Mouse (Mus musculus) intestine, embryonic 16.5 days (tissue): ENCODE data around the gene Enox1. TPM values are rescaled to one million over a fixed set of nuclear protein-coding genes. Genes with fewer than 3 reads are reported as not detected.

ENCODE experiments used
- ATAC-seq: fragments of 200-750 bp; cut with Nextera tagmentation; 2 replicates; pipeline ENCODE4 v1.8.0; 2017; ENCODE audit warnings: moderate TSS enrichment, moderate library complexity
- H3K27ac ChIP-seq: fragments of 300-500 bp; sonication (generic); 2 replicates; pipeline ENCODE4 v1.5.1; 2014; ENCODE audit warnings: mild to moderate bottlenecking, low read length
- H3K27me3 ChIP-seq: fragments of 300-500 bp; sonication (generic); replicated peaks from 2 replicates; pipeline ENCODE4 v1.6.1; 2014; ENCODE audit warnings: low read length, control low read depth, mixed read lengths; ENCODE audit not compliant: control insufficient read depth, insufficient read depth
- H3K36me3 ChIP-seq: fragments of 300-500 bp; sonication (generic); 2 replicates; pipeline ENCODE4 v1.6.1; 2014; ENCODE audit warnings: low read length, control low read depth; ENCODE audit not compliant: control insufficient read depth, insufficient read depth
- H3K4me1 ChIP-seq: fragments of 300-500 bp; sonication (generic); 2 replicates; pipeline ENCODE4 v1.6.1; 2014; ENCODE audit warnings: low read length, control low read depth, mixed read lengths; ENCODE audit not compliant: control insufficient read depth, insufficient read depth
- H3K4me2 ChIP-seq: fragments of 300-500 bp; sonication (generic); 2 replicates; pipeline ENCODE4 v1.6.1; 2014; ENCODE audit warnings: low read depth, low read length, control low read depth
- H3K4me3 ChIP-seq: fragments of 300-500 bp; sonication (generic); 2 replicates; pipeline ENCODE4 v1.5.1; 2014; ENCODE audit warnings: mild to moderate bottlenecking, low read length
- H3K9ac ChIP-seq: fragments of 300-500 bp; sonication (generic); 2 replicates; pipeline ENCODE4 v1.6.1; 2014; ENCODE audit warnings: low read depth, low read length
- H3K9me3 ChIP-seq: fragments of 300-500 bp; sonication (generic); 2 replicates; pipeline ENCODE4 v1.6.1; 2016; ENCODE audit warnings: low read length, control low read depth; ENCODE audit not compliant: control insufficient read depth
- WGBS: fragments of 180-500 bp; shearing (Covaris S2); extraction: QIAGEN DNeasy Blood & Tissue Kit; methylation state at CpG from one replicate; pipeline ENCODE4 v1.1.7; 2014; 5-methylcytosine and 5-hydroxymethylcytosine counted together
- polyA plus RNA-seq: library from polyadenylated mRNA; unstranded; fragments of >200 nt; fragmentation: Nextera tagmentation; extraction: Ambion mirVana; gene quantifications from 2 replicates; pipeline ENCODE4 v1.2.1, GENCODE M21; 2015

Enox1 gene
- polyA plus RNA-seq, 1 experiment from 2014 or later, result 4.0 TPM

- ATAC-seq, result no peak
- H3K9ac ChIP-seq, result no peak overlapping the region
- no peaks in the 10 kb centered on the region for H3K4me1 ChIP-seq
- H3K9me3 ChIP-seq, result no peaks in the 10 kb centered on the region
- no peak overlapping the region for H3K4me3 ChIP-seq
- no peaks in the 10 kb centered on the region for H3K27me3 ChIP-seq
- no peak overlapping the region for H3K4me2 ChIP-seq
- WGBS, result 79% methylated on average over 4 of the region's 4 CpGs
- no peaks in the 10 kb centered on the region for H3K36me3 ChIP-seq
- no peak overlapping the region for H3K27ac ChIP-seq
These were observed 122.6 kb downstream of the Enox1 start for GRCm38 (mm10) chr14:77279143-77279542.

DNA sequence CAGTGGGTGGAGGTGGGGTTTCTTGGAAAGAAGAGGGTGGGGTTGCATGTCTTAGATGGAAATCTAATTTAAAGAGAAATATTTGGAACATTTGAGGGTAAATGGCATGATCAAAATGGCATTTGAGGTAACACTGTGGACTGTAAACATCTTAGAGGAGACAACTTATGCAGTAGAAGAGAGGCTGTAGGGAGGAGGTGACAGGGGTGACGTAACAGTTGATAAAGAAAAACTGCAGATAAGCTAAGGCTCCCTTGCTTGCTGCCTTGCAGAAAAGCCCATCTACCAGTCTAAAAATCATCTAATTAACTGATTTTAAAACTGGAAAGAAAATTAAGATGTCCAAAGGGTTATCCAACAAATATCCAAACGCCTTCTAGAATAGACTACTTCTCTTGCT, 123.9 kb downstream of the Enox1 start:
- no peaks in the 10 kb centered on the region for H3K36me3 ChIP-seq
- H3K27me3 ChIP-seq, result no peaks in the 10 kb centered on the region
- 64% methylated on average over 2 of the region's 2 CpGs for WGBS
- H3K9me3 ChIP-seq, result no peaks in the 10 kb centered on the region
- no peak overlapping the region for H3K9ac ChIP-seq
- no peak overlapping the region for H3K4me2 ChIP-seq
- peak; percentile 91 for ATAC-seq
- no peak overlapping the region for H3K4me3 ChIP-seq
- H3K27ac ChIP-seq, result no peak overlapping the region
- H3K4me1 ChIP-seq, result no peaks in the 10 kb centered on the region

GRCm38 (mm10) chr14:77280893-77281292, 124.3 kb downstream of the Enox1 start:
- H3K36me3 ChIP-seq, result no peaks in the 10 kb centered on the region
- no peak overlapping the region for H3K9ac ChIP-seq
- ATAC-seq, result peak; percentile 97
- no peaks in the 10 kb centered on the region for H3K9me3 ChIP-seq
- H3K4me2 ChIP-seq, result no peak overlapping the region
- 60% methylated on average over 7 of the region's 7 CpGs for WGBS
- no peaks in the 10 kb centered on the region for H3K4me1 ChIP-seq
- H3K4me3 ChIP-seq, result no peak overlapping the region
- H3K27ac ChIP-seq, result no peak overlapping the region
- no peaks in the 10 kb centered on the region for H3K27me3 ChIP-seq

DNA sequence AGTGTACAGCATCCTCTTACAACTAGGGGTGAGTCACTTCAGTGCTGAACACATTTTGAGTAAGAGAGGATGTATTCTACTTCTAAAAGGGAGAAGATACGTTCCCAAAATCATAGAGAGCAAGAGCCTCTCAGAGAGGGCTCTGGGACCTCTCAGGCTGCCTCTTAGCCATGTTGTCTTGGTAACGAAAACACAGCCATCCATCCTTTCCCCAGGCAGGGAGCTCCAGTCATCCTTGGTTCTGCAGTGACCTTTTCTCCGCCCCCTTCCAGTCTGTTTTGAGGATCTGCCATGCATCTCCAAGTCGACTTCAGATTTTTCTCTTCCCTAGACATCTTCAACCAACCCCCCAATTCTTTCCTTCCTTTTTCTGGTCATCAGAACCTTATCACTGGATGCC, 127.4 kb downstream of the Enox1 start:
- H3K27me3 ChIP-seq, result no peaks in the 10 kb centered on the region
- H3K9me3 ChIP-seq, result no peaks in the 10 kb centered on the region
- no peaks in the 10 kb centered on the region for H3K36me3 ChIP-seq
- no peak for ATAC-seq
- no peak overlapping the region for H3K27ac ChIP-seq
- H3K4me3 ChIP-seq, result no peak overlapping the region
- H3K4me2 ChIP-seq, result no peak overlapping the region
- 34% methylated on average over 4 of the region's 4 CpGs for WGBS
- no peaks in the 10 kb centered on the region for H3K4me1 ChIP-seq
- H3K9ac ChIP-seq, result no peak overlapping the region

GRCm38 (mm10) chr14:77285453-77285852, 128.9 kb downstream of the Enox1 start:
- ATAC-seq, result no peak
- Histone ChIP-seq H3K9me3 (no peaks in the 10 kb centered on the region), H3K36me3 (no peaks in the 10 kb centered on the region), H3K4me2 (no peak overlapping the region), H3K27ac (no peak overlapping the region), H3K4me1 (no peaks in the 10 kb centered on the region), H3K9ac (no peak overlapping the region), H3K4me3 (no peak overlapping the region), H3K27me3 (no peaks in the 10 kb centered on the region)
- WGBS, result 71% methylated on average over 3 of the region's 3 CpGs

- WGBS, result 88% methylated on average over 5 of the region's 5 CpGs
- no peak overlapping the region for H3K9ac ChIP-seq
- no peaks in the 10 kb centered on the region for H3K9me3 ChIP-seq
- H3K27me3 ChIP-seq, result no peaks in the 10 kb centered on the region
- no peak overlapping the region for H3K27ac ChIP-seq
- H3K4me1 ChIP-seq, result no peaks in the 10 kb centered on the region
- ATAC-seq, result no peak
- H3K4me2 ChIP-seq, result no peak overlapping the region
- no peaks in the 10 kb centered on the region for H3K36me3 ChIP-seq
- H3K4me3 ChIP-seq, result no peak overlapping the region
These were observed 135.2 kb downstream of the Enox1 start for GRCm38 (mm10) chr14:77291756-77292155.

GRCm38 (mm10) chr14:77297039-77297438, 140.5 kb downstream of the Enox1 start:
- Histone ChIP-seq H3K36me3 (no peaks in the 10 kb centered on the region), H3K27me3 (no peaks in the 10 kb centered on the region), H3K9me3 (no peaks in the 10 kb centered on the region), H3K9ac (no peak overlapping the region), H3K4me1 (no peaks in the 10 kb centered on the region), H3K4me2 (no peak overlapping the region), H3K4me3 (no peak overlapping the region), H3K27ac (no peak overlapping the region)
- WGBS, result 75% methylated on average over 4 of the region's 4 CpGs
- no peak for ATAC-seq

DNA sequence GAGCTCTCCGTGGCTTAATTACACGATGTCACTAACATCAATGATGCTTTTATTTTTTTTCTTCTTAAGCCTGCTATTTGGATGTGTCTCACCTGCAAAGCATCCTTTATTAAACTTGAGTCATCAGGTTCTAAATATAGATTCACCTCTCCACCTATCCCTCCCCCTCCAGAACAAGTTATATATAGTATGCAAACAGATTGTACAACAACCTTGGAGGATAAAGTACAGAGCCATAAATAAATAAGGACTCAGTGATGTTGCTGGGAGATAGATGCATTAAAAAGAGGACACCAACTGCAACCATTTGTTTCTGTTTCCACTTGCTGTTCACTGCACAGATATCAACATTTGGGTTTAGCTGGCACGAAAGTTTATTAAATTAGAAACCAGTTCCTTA, 141.8 kb downstream of the Enox1 start:
- 89% methylated on average over 3 of the region's 3 CpGs for WGBS
- no peak overlapping the region for H3K4me2 ChIP-seq
- H3K27ac ChIP-seq, result no peak overlapping the region
- H3K9me3 ChIP-seq, result no peaks in the 10 kb centered on the region
- no peaks in the 10 kb centered on the region for H3K36me3 ChIP-seq
- no peaks in the 10 kb centered on the region for H3K27me3 ChIP-seq
- H3K4me3 ChIP-seq, result no peak overlapping the region
- H3K9ac ChIP-seq, result no peak overlapping the region
- H3K4me1 ChIP-seq, result no peaks in the 10 kb centered on the region
- ATAC-seq, result no peak

GRCm38 (mm10) chr14:77309571-77309970, 153.0 kb downstream of the Enox1 start:
- no peaks in the 10 kb centered on the region for H3K27me3 ChIP-seq
- no peak overlapping the region for H3K4me3 ChIP-seq
- no peaks in the 10 kb centered on the region for H3K4me1 ChIP-seq
- no peak overlapping the region for H3K9ac ChIP-seq
- H3K4me2 ChIP-seq, result no peak overlapping the region
- no peaks in the 10 kb centered on the region for H3K9me3 ChIP-seq
- no peaks in the 10 kb centered on the region for H3K36me3 ChIP-seq
- 59% methylated on average over 3 of the region's 3 CpGs for WGBS
- H3K27ac ChIP-seq, result no peak overlapping the region
- ATAC-seq, result no peak

DNA sequence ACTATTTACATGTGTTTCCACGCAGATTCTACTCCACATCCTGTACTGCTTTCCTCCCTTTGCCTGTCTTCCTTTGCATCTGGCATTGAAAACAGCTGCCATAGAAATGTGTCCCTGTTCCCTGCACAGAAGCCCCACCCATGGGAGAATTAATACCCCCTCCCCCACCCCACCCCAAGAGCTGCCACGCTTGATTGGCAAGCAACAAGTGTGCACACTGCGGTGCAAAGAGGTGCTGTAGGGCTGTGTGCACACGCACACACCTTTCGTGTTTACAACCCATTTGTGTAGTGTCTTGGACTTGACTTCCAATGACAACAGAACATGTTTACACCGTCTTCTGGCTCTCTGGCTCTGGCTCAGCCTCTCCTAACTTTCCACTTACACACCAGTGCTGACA, 154.9 kb downstream of the Enox1 start:
- no peak overlapping the region for H3K27ac ChIP-seq
- no peaks in the 10 kb centered on the region for H3K9me3 ChIP-seq
- WGBS, result 64% methylated on average over 6 of the region's 6 CpGs
- 0 out of 2 replicates have a peak overlapping the region, but pooled peaks have one; percentile 0 for H3K4me2 ChIP-seq
- H3K9ac ChIP-seq, result no peak overlapping the region
- no peaks in the 10 kb centered on the region for H3K36me3 ChIP-seq
- no peak for ATAC-seq
- H3K4me1 ChIP-seq, result no peaks in the 10 kb centered on the region
- no peaks in the 10 kb centered on the region for H3K27me3 ChIP-seq
- no peak overlapping the region for H3K4me3 ChIP-seq
